Mouse (Mus musculus): ENCODE measurements around the gene Gm28230. TPM values are rescaled to one million over a fixed set of nuclear protein-coding genes. Genes with fewer than 3 reads are reported as not detected.

Gene Gm28230
- total RNA-seq, 1 experiment: 0.22 TPM

GRCm38 (mm10) chr2:74740311-74741091, 14.0 kb downstream of the Gm28230 start:
- no peak overlapping the region for H3K4me3 ChIP-seq (ENCODE audit: insufficient read depth in 1 of 2, low read depth in 1 of 2, low read length in 2 of 2, poor library complexity in 1 of 2, severe bottlenecking in 1 of 2)
- H3K9ac ChIP-seq (ENCODE audit: insufficient read depth, low read depth, low read length, poor library complexity, severe bottlenecking): no peak overlapping the region
- in situ Hi-C loops (cut with MboI; ENCODE audit: low sequenced_read_pairs in 2 of 2, unreplicated experiment in 2 of 2): loop anchor here in 1 of 2 experiments (10.0 kb wide), 1 partner anchor 56 kb away; no protein-coding TSS in a partner anchor
- H3K27ac ChIP-seq (ENCODE audit: insufficient read depth, low read depth, low read length, poor library complexity, severe bottlenecking): no peak overlapping the region
- H3K36me3 ChIP-seq (ENCODE audit: control insufficient read depth, insufficient read depth, low read length, poor library complexity, severe bottlenecking): no peaks in the 10 kb centered on the region
- no peak for DNase-seq (ENCODE audit: low read depth, low spot score)
- H3K9me3 ChIP-seq (ENCODE audit: control insufficient read depth, insufficient read depth, low read depth, low read length): no peaks in the 10 kb centered on the region
- no peak for TF ChIP-seq CHD2 (IDR thresholded peaks at IDR 0.05; ENCODE audit: low read depth, low read length)
- no peak for TF ChIP-seq ZC3H11A (IDR thresholded peaks at IDR 0.05; ENCODE audit: borderline replicate concordance, low read depth, low read length)
- TF ChIP-seq MAFK (IDR thresholded peaks at IDR 0.05; ENCODE audit: insufficient read depth, low read depth, low read length): no peak
- no peak for TF ChIP-seq HCFC1 (IDR thresholded peaks at IDR 0.05; ENCODE audit: borderline replicate concordance, insufficient read depth, low read length)
- no peak for TF ChIP-seq ZNF384 (IDR thresholded peaks at IDR 0.05; ENCODE audit: low read depth, low read length)
- H3K4me1 ChIP-seq (ENCODE audit: control insufficient read depth in 2 of 2, insufficient read depth in 2 of 2, low read length in 2 of 2, poor library complexity in 1 of 2): peaks cover 0 to 2% of the 10 kb centered on the region in 2 experiments; a peak in 1 of 4 replicates

- DNase-seq (ENCODE audit: low read depth, low spot score): no peak
- Histone ChIP-seq H3K36me3 (ENCODE audit: control insufficient read depth, insufficient read depth, low read length, poor library complexity, severe bottlenecking) (no peaks in the 10 kb centered on the region), H3K9me3 (ENCODE audit: control insufficient read depth, insufficient read depth, low read depth, low read length) (no peaks in the 10 kb centered on the region), H3K4me1 (ENCODE audit: control insufficient read depth in 2 of 2, insufficient read depth in 2 of 2, low read length in 2 of 2, poor library complexity in 1 of 2) (0 out of 4 replicates have a peak, but pooled peaks cover 0 to 3% of the 10 kb centered on the region in 2 experiments), H3K27ac (ENCODE audit: insufficient read depth, low read depth, low read length, poor library complexity, severe bottlenecking) (no peak overlapping the region), H3K4me3 (ENCODE audit: insufficient read depth in 1 of 2, low read depth in 1 of 2, low read length in 2 of 2, poor library complexity in 1 of 2, severe bottlenecking in 1 of 2) (no peak overlapping the region), H3K9ac (ENCODE audit: insufficient read depth, low read depth, low read length, poor library complexity, severe bottlenecking) (no peak overlapping the region)
- in situ Hi-C loops (cut with MboI; ENCODE audit: low sequenced_read_pairs in 2 of 2, unreplicated experiment in 2 of 2): loop anchor here in 1 of 2 experiments (10.0 kb wide), 1 partner anchor 57 kb away; no protein-coding TSS in a partner anchor
- no peak for TF ChIP-seq CHD2 (IDR thresholded peaks at IDR 0.05; ENCODE audit: low read depth, low read length)
- TF ChIP-seq ZC3H11A (IDR thresholded peaks at IDR 0.05; ENCODE audit: borderline replicate concordance, low read depth, low read length): no peak
- TF ChIP-seq MAFK (IDR thresholded peaks at IDR 0.05; ENCODE audit: insufficient read depth, low read depth, low read length): no peak
- TF ChIP-seq HCFC1 (IDR thresholded peaks at IDR 0.05; ENCODE audit: borderline replicate concordance, insufficient read depth, low read length): no peak
- no peak for TF ChIP-seq ZNF384 (IDR thresholded peaks at IDR 0.05; ENCODE audit: low read depth, low read length)
Observed at GRCm38 (mm10) chr2:74741252-74741978, 14.9 kb downstream of the Gm28230 start.

DNA sequence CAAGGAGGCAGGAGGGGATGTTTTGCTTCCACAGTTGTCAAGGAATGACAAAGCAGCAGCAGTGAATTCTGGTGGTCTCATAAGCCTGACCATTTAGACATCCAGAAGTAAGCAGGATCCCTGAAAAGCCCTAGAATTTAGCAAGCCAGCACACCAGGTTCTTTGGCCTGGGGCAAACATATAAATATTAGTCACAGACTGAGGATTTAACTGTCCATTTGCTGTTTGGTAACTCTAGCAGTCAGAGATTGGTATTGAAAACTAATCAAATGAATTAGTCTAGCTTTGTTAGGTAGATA, 15.4 kb downstream of the Gm28230 start:
- in situ Hi-C loops (cut with MboI; ENCODE audit: low sequenced_read_pairs in 2 of 2, unreplicated experiment in 2 of 2): loop anchor here in 1 of 2 experiments (10.0 kb wide), 1 partner anchor 57 kb away; no protein-coding TSS in a partner anchor

DNA sequence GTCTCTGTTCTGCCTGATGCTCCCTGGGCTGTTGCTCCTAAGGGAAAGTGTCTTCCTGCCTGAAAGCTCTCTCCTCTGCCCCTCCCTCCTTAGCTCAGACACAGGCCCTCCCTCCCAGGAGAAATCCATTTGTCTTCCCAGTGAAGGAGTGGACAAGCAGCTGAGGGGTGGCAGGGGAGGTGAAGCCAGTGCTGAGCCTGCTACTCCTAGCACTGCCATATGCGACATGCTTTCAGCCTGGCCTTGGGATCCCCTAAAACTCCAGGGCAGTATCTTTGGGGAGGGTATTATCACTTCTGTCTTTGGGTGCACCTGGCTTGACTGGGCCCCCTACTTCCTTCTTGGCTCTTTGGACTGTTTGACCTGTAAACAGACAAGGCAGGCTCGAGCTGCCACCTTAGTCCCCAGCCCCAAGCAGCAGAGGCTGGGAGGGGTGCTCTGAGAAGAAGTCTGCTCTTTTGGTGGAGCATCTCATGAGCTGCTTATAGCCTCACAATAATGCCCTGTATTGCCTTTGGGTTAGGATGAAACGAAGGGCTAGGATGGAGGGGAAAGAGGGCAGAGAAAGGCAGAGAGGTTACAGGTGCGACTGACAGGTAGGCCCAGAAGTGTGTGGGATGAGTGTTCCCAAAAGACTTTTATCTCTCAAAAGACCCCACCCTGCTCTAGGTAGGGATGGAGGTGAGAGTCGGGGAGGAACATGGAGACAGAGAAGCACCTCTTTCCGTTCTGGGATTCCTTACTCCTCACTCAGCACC, 19.2 kb downstream of the Gm28230 start:
- in situ Hi-C loops (cut with MboI; ENCODE audit: low sequenced_read_pairs in 2 of 2, unreplicated experiment in 2 of 2): loop anchor here in 1 of 2 experiments (10.0 kb wide), 1 partner anchor 61 kb away; no protein-coding TSS in a partner anchor
- Histone ChIP-seq H3K27ac (ENCODE audit: insufficient read depth, low read depth, low read length, poor library complexity, severe bottlenecking) (no peak overlapping the region), H3K9me3 (ENCODE audit: control insufficient read depth, insufficient read depth, low read depth, low read length) (no peaks in the 10 kb centered on the region), H3K9ac (ENCODE audit: insufficient read depth, low read depth, low read length, poor library complexity, severe bottlenecking) (no peak overlapping the region), H3K4me1 (ENCODE audit: control insufficient read depth in 2 of 2, insufficient read depth in 2 of 2, low read length in 2 of 2, poor library complexity in 1 of 2) (peaks cover 0 to 7% of the 10 kb centered on the region in 2 experiments; a peak in 2 of 4 replicates), H3K4me3 (ENCODE audit: insufficient read depth in 1 of 2, low read depth in 1 of 2, low read length in 2 of 2, poor library complexity in 1 of 2, severe bottlenecking in 1 of 2) (no peak overlapping the region), H3K36me3 (ENCODE audit: control insufficient read depth, insufficient read depth, low read length, poor library complexity, severe bottlenecking) (no peaks in the 10 kb centered on the region)
- no peak for DNase-seq (ENCODE audit: low read depth, low spot score)
- TF ChIP-seq ZC3H11A (IDR thresholded peaks at IDR 0.05; ENCODE audit: borderline replicate concordance, low read depth, low read length): no peak

More for the DNA sequence above, 15.4 kb downstream of the Gm28230 start:
- no peak overlapping the region for H3K9ac ChIP-seq (ENCODE audit: insufficient read depth, low read depth, low read length, poor library complexity, severe bottlenecking)
- DNase-seq (ENCODE audit: low read depth, low spot score): no peak
- H3K4me3 ChIP-seq (ENCODE audit: insufficient read depth in 1 of 2, low read depth in 1 of 2, low read length in 2 of 2, poor library complexity in 1 of 2, severe bottlenecking in 1 of 2): no peak overlapping the region
- no peak overlapping the region for H3K27ac ChIP-seq (ENCODE audit: insufficient read depth, low read depth, low read length, poor library complexity, severe bottlenecking)
- TF ChIP-seq ZNF384 (IDR thresholded peaks at IDR 0.05; ENCODE audit: low read depth, low read length): no peak
- no peak for TF ChIP-seq HCFC1 (IDR thresholded peaks at IDR 0.05; ENCODE audit: borderline replicate concordance, insufficient read depth, low read length)
- TF ChIP-seq ZC3H11A (IDR thresholded peaks at IDR 0.05; ENCODE audit: borderline replicate concordance, low read depth, low read length): no peak
- TF ChIP-seq CHD2 (IDR thresholded peaks at IDR 0.05; ENCODE audit: low read depth, low read length): no peak
- no peak for TF ChIP-seq MAFK (IDR thresholded peaks at IDR 0.05; ENCODE audit: insufficient read depth, low read depth, low read length)
- no peaks in the 10 kb centered on the region for H3K36me3 ChIP-seq (ENCODE audit: control insufficient read depth, insufficient read depth, low read length, poor library complexity, severe bottlenecking)
- no peaks in the 10 kb centered on the region for H3K9me3 ChIP-seq (ENCODE audit: control insufficient read depth, insufficient read depth, low read depth, low read length)
- peaks cover 0 to 5% of the 10 kb centered on the region in 2 experiments; a peak in 1 of 4 replicates for H3K4me1 ChIP-seq (ENCODE audit: control insufficient read depth in 2 of 2, insufficient read depth in 2 of 2, low read length in 2 of 2, poor library complexity in 1 of 2)

Data from ES-E14 (cell line).